Mouse (Mus musculus) heart, adult 2 months (tissue): ENCODE measurements around the gene Tnik. TPM values are rescaled to one million over a fixed set of nuclear protein-coding genes. Genes with fewer than 3 reads are reported as not detected.

ENCODE experiments used
- DNase-seq, 2 experiments: peaks; one replicate each; pipeline ENCODE4 v3.0.0; 2021
- H3K27ac ChIP-seq: fragments of 200-600 bp; 2 replicates; pipeline ENCODE4 v1.8.1; 2022
- H3K27me3 ChIP-seq: fragments of 200-500 bp; 2 replicates; pipeline ENCODE4 v1.6.1; 2012; ENCODE audit warnings: mild to moderate bottlenecking, low read length, inconsistent platforms, mixed read lengths; ENCODE audit not compliant: control insufficient read depth, insufficient read depth
- H3K36me3 ChIP-seq: fragments of 200-500 bp; 2 replicates; pipeline ENCODE4 v1.6.1; 2012; ENCODE audit warnings: low read length, inconsistent platforms; ENCODE audit not compliant: control insufficient read depth, insufficient read depth
- H3K4me1 ChIP-seq: fragments of 200-500 bp; 2 replicates; pipeline ENCODE4 v1.6.1; 2011; ENCODE audit warnings: low read length; ENCODE audit not compliant: control insufficient read depth, insufficient read depth
- H3K4me3 ChIP-seq: fragments of 200-600 bp; 2 replicates; pipeline ENCODE4 v1.8.1; 2022
- H3K79me2 ChIP-seq: fragments of 200-500 bp; replicated peaks from 2 replicates; pipeline ENCODE4 v1.6.1; 2012; ENCODE audit warnings: mild to moderate bottlenecking, inconsistent platforms, low read length, moderate library complexity, mixed read lengths; ENCODE audit not compliant: control insufficient read depth, insufficient read depth
- H3K9ac ChIP-seq: fragments of 200-500 bp; 2 replicates; pipeline ENCODE4 v1.6.1; 2012; ENCODE audit warnings: low read depth, mild to moderate bottlenecking, control low read depth, inconsistent platforms, low read length, mixed read lengths
- CTCF ChIP-seq: fragments of 200-600 bp; IDR thresholded peaks from 2 replicates; pipeline ENCODE4 v1.8.1; 2022; ENCODE audit warnings: antibody characterized with exemption, mild to moderate bottlenecking, moderate library complexity
- EP300 ChIP-seq: fragments of 200-500 bp; IDR thresholded peaks from 2 replicates; pipeline ENCODE4 v1.6.1; 2011; ENCODE audit warnings: low read depth, low read length, control low read depth; ENCODE audit not compliant: insufficient read depth
- POLR2A ChIP-seq: fragments of 200-500 bp; IDR thresholded peaks from 2 replicates; pipeline ENCODE4 v1.6.1; 2011; ENCODE audit warnings: mild to moderate bottlenecking, low read depth, low read length, control low read depth; ENCODE audit not compliant: insufficient read depth
- WGBS: fragments of 180-500 bp; shearing (Covaris S2); methylation state at CpG from one replicate; pipeline ENCODE4 v1.1.7; 2018; 5-methylcytosine and 5-hydroxymethylcytosine counted together
- intact Hi-C: fragments of 180-260 bp; cut with DNase I; formaldehyde crosslinking; loops from one replicate; pipeline ENCODE4 v1.15.1; 2025
- polyA plus RNA-seq: library from polyadenylated mRNA; depleted of rRNA; stranded (reverse); fragments of >200 nt; gene quantifications from 2 replicates; pipeline ENCODE4 v1.2.3, GENCODE M21; 2012
- total RNA-seq, 2 experiments: library from RNA; stranded (reverse); gene quantifications; 2 replicates each; pipeline ENCODE4 v1.2.3; 2021

Tnik gene
- total and polyA plus RNA-seq, 3 experiments = 6.6 to 29.8 (median 26.8) TPM

- H3K27me3 ChIP-seq = no peaks in the 10 kb centered on the region
- WGBS = 38% methylated on average over 4 of the region's 4 CpGs
- H3K36me3 ChIP-seq = no peaks in the 10 kb centered on the region
- DNase-seq = no peak
- no peak overlapping the region for H3K9ac ChIP-seq
- intact Hi-C loops = loop anchor here (5.0 to 10.0 kb wide), 2 partner anchors 183 to 394 kb away; no protein-coding TSS in a partner anchor
- no peak overlapping the region for H3K4me3 ChIP-seq
- H3K4me1 ChIP-seq = peaks cover 3% of the 10 kb centered on the region
- TF ChIP-seq CTCF (no peak), POLR2A (no peak), EP300 (no peak)
- no peak overlapping the region for H3K27ac ChIP-seq
- no peaks in the 10 kb centered on the region for H3K79me2 ChIP-seq
Measured at GRCm38 (mm10) chr3:28561408-28561807, 298.4 kb downstream of the Tnik start.

DNA sequence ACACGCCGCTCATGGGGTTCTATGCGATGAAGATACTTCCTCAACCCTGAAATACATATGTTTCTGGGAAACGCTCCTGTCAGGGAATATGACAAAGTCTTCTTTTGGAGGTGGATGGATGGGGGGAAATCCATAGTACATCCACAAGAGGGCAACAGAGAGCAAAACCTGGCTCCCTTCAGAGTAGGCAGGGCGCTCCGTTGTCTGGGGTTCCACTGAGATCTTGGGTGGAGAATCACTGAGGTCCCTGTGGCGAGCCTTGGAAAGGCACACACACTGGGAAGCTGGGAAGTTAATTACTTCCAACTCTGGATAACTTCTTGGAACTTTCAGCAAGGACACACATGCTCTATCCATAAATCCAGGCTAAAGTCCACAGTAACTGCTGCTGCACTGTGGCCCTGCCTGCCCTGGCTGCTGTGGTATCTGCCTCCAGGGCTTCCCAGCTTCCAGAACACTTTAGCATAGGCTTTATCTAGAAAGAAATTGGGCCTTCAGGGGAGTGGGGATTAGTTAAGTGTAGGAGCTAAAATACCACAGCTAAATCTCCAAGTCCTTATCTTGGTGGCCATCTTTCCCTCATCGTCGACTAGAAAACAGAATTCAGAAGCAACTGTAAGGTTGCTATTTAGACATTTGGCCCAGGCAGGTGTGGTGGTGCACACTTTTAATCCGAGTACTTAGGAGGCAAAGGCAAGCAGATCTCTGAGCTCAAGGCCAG lies 299.8 kb downstream of the Tnik start:
- WGBS = 70% methylated on average over 10 of the region's 10 CpGs
- intact Hi-C loops = loop anchor here (5.0 to 10.0 kb wide), 2 partner anchors 182 to 395 kb away; no protein-coding TSS in a partner anchor
- Histone ChIP-seq H3K4me3 (no peak overlapping the region), H3K27ac (no peak overlapping the region), H3K79me2 (no peaks in the 10 kb centered on the region), H3K9ac (no peak overlapping the region), H3K27me3 (no peaks in the 10 kb centered on the region), H3K36me3 (no peaks in the 10 kb centered on the region), H3K4me1 (peaks cover 3% of the 10 kb centered on the region)
- TF ChIP-seq CTCF (peak; percentile 70), POLR2A (no peak), EP300 (no peak)
- DNase-seq = no peak

DNA sequence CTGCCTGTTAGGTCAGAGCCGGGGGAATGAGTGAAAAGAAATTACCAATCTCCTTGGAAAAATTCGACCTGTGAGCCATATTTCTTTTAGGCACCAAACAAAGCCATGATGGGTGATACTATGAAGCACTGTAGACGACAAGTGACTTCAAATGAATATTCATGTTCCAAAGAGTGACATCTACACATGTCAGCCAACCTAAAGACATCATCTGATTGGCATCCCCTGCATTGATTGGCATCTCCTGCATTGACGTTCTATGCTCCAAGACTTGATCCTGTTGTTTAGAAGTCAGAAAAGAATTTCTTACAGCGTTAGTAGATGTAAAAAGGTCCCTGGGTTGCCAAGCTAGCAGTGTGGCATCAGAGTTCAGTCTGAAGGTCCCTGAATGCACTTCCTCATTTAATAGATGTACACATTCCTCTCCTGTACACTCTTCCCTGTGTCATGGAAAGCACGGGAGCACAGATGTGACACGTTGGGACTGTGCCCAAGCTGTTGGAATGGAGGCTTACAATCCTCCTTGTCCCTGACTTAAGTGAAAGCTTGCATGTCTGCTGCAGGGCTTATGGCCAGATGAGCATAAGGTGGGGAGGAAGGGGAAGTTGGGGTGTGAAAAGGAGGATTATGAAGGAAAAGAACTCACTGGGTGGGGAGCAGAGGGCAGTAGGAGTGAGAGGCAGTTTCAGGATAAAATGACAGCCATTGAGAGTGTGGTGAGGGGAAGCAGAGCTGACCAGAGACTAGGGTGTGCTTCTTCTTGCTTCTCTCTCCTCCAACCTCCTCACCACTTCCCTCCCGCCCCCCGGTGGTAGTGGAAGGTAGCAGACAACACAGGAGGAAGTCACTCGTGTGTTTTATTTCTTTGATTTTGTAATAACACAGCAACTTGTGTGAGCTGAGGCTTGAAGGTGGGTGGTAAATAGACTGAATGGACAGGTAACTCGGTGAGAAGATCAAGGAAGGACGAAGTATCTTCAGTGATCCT lies 301.6 kb downstream of the Tnik start:
- Histone ChIP-seq H3K27ac (no peak overlapping the region), H3K36me3 (no peaks in the 10 kb centered on the region), H3K4me3 (no peak overlapping the region), H3K4me1 (no peaks in the 10 kb centered on the region; the same call in 1 of the 2 replicates), H3K27me3 (no peaks in the 10 kb centered on the region), H3K79me2 (no peaks in the 10 kb centered on the region), H3K9ac (no peak overlapping the region)
- DNase-seq = no peak
- WGBS = 79% methylated on average over 12 of the region's 12 CpGs
- TF ChIP-seq POLR2A = no peak
- TF ChIP-seq EP300 = no peak
- TF ChIP-seq CTCF = no peak
- intact Hi-C loops = loop anchor here (5.0 to 10.0 kb wide), 2 partner anchors 180 to 397 kb away; no protein-coding TSS in a partner anchor

DNA sequence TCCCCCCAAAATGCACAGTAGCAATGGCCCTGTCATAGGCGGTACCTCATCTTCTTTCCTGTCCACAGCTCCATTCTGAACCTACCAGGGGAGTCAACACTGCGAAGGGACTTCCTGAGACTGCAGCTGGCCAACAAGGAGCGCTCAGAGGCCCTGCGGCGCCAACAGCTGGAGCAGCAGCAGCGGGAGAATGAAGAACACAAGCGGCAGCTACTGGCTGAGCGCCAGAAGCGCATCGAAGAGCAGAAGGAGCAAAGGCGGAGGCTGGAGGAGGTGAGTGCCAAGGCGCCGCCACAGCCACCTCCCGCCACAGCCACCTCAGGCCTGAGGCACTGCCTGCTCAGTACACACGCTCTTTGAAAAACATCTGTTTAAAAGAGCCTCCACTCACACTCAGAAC lies 314.3 kb downstream of the Tnik start:
- TF ChIP-seq POLR2A = no peak
- TF ChIP-seq CTCF = no peak
- TF ChIP-seq EP300 = no peak
- Histone ChIP-seq H3K36me3 (no peaks in the 10 kb centered on the region), H3K4me1 (peaks cover 2% of the 10 kb centered on the region; the same call in 1 of the 2 replicates), H3K79me2 (no peaks in the 10 kb centered on the region), H3K9ac (no peak overlapping the region), H3K4me3 (no peak overlapping the region), H3K27ac (no peak overlapping the region), H3K27me3 (no peaks in the 10 kb centered on the region)
- 44% methylated on average over 15 of the region's 15 CpGs for WGBS
- intact Hi-C loops = no loop called here
- peak; percentile 45 for DNase-seq

DNA sequence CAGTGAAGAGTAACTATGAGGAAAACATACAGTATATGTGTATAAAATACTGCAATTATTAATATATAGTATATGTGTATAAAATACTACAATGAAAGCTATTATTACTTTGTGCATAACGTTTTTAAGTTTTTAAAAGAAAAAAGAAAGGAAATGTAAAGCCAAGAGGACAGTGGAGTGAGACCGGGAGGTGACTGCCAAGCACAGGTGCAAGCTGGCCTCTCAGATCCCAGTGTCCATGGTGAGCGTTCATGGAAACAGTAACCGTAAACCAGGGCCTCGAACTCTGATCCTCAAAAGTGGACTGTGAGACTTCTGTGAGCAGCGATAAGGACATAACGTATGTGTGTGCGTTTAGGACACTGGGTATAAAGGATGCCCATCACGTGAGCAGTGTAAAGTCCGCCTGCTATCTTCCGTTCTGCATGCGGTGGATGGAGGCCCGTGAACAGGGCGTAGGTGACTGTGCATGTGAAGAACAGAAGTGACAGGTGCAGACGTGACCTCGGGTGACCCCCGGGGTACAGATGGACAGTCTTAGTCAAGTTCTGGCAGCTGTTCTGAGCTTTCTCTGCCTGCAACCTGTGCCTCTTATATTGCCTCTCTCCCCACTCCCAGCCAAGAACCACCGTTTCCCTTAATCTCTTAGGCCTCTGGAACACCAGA lies 316.1 kb downstream of the Tnik start:
- no peaks in the 10 kb centered on the region for H3K36me3 ChIP-seq
- no peak for TF ChIP-seq POLR2A
- no peak for TF ChIP-seq EP300
- no peak for TF ChIP-seq CTCF
- no peak overlapping the region for H3K4me3 ChIP-seq
- no peak overlapping the region for H3K9ac ChIP-seq
- no peak for DNase-seq
- no peaks in the 10 kb centered on the region for H3K79me2 ChIP-seq
- no peaks in the 10 kb centered on the region for H3K27me3 ChIP-seq
- peaks cover 2% of the 10 kb centered on the region; the same call in 1 of the 2 replicates for H3K4me1 ChIP-seq
- WGBS = 85% methylated on average over 18 of the region's 18 CpGs
- intact Hi-C loops = no loop called here
- no peak overlapping the region for H3K27ac ChIP-seq
